Mouse (Mus musculus) testis, adult 2 months (tissue): ENCODE measurements around the gene Creb3l2.
A peak's percentile ranks its signal among the peaks of the same experiment; 100 is the strongest.

Experiments
- CTCF ChIP-seq: fragments of 200-500 bp; IDR thresholded peaks from 2 replicates; pipeline ENCODE4 v1.5.1; 2012; ENCODE audit warnings: low read depth, mild to moderate bottlenecking, inconsistent platforms, low read length, moderate library complexity; ENCODE audit not compliant: control insufficient read depth, insufficient read depth, insufficient replicate concordance
- POLR2A ChIP-seq: fragments of 200-500 bp; IDR thresholded peaks from 2 replicates; pipeline ENCODE4 v1.6.1; 2012; ENCODE audit warnings: low read depth, mild to moderate bottlenecking, inconsistent platforms, low read length, moderate library complexity; ENCODE audit not compliant: control insufficient read depth

DNA sequence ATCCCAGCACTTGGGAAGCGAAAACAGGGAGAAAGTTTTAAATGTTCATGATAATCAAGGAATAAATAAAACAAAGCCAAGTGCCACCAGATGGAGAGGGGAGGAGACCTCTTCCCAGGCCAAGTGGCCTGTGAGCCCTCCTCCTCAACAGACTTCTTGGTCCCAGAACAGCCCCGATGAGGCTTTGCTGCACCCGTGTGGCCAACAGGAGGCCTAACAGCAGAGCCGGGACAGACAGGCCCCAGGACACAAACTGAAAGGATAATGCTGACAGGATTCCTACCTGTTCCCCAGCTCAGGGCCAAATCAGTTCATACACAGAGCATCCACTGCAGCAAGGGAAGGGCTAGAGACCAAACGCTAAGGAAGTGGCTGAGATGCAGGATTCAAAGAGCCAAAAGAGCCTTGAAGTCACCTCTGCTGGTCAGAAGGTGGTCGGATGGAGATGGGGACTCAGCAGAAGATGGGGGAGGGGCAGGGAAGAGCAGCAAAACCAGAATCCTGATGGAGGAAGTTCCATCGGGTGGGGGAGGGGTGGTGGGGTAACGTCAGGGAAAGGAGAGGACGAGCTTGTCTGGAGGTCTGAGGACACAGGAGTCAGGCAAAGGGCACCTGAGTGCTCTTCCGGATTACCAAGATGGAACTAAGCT is 90.1 kb downstream of the Creb3l2 start:
- TF ChIP-seq CTCF (peak; percentile 54; the same call in 1 of the 2 replicates), POLR2A (no peak)
